Mouse (Mus musculus) embryo, embryonic 11 days (tissue): ENCODE measurements around the gene Cacnb3.

Experiments used
- DNase-seq: peaks from one replicate; pipeline ENCODE4 v3.0.0-alpha.2; 2015

Gene Cacnb3

GRCm38 (mm10) chr15:98640157-98640556 is 9.5 kb downstream of the Cacnb3 start:
- DNase-seq: peak; percentile 21

GRCm38 (mm10) chr15:98644406-98644805 is 13.8 kb downstream of the Cacnb3 start:
- DNase-seq: no peak

GRCm38 (mm10) chr15:98645057-98646026 is 14.7 kb downstream of the Cacnb3 start:
- DNase-seq: no peak

- DNase-seq: no peak
Measured at GRCm38 (mm10) chr15:98646737-98647136, 16.1 kb downstream of the Cacnb3 start.

GRCm38 (mm10) chr15:98647308-98647707 is 16.7 kb downstream of the Cacnb3 start:
- DNase-seq: no peak

GRCm38 (mm10) chr15:98648071-98648470 is 17.4 kb downstream of the Cacnb3 start:
- no peak for DNase-seq

GRCm38 (mm10) chr15:98651431-98651830 is 20.8 kb downstream of the Cacnb3 start:
- DNase-seq: no peak

GRCm38 (mm10) chr15:98652174-98652573 is 21.5 kb downstream of the Cacnb3 start:
- no peak for DNase-seq

- no peak for DNase-seq
Measured at GRCm38 (mm10) chr15:98656982-98657751, 26.5 kb downstream of the Cacnb3 start.

GRCm38 (mm10) chr15:98662198-98662566 is 31.5 kb downstream of the Cacnb3 start:
- peak; percentile 53 for DNase-seq

- DNase-seq: peak; percentile 98
Measured at GRCm38 (mm10) chr15:98662567-98663545, 32.2 kb downstream of the Cacnb3 start, which contains the start of gene Ddx23. Gene Ddx23, minus strand, starts transcription at chr15:98662894.

- DNase-seq: peak; percentile 45
Measured at GRCm38 (mm10) chr15:98664042-98664907, 33.6 kb downstream of the Cacnb3 start.

GRCm38 (mm10) chr15:98672592-98672991 is 42.0 kb downstream of the Cacnb3 start:
- no peak for DNase-seq

GRCm38 (mm10) chr15:98673732-98674131 is 43.1 kb downstream of the Cacnb3 start:
- DNase-seq: no peak

GRCm38 (mm10) chr15:98674284-98674993 is 43.8 kb downstream of the Cacnb3 start:
- DNase-seq: peak; percentile 69

GRCm38 (mm10) chr15:98674994-98675545 is 44.4 kb downstream of the Cacnb3 start:
- DNase-seq: no peak

GRCm38 (mm10) chr15:98675634-98676250 is 45.1 kb downstream of the Cacnb3 start:
- peak; percentile 30 for DNase-seq

GRCm38 (mm10) chr15:98676471-98676870 is 45.8 kb downstream of the Cacnb3 start:
- peak; percentile 25 for DNase-seq

- peak; percentile 92 for DNase-seq
Measured at GRCm38 (mm10) chr15:98676940-98677728, 46.5 kb downstream of the Cacnb3 start, which contains the start of gene Rnd1. Gene Rnd1, minus strand, starts transcription at chr15:98677461.
